Mouse (Mus musculus) ES-E14 (cell line): ENCODE results near the gene Cry2.

Experiments
- MAFK ChIP-seq: IDR thresholded peaks from 2 replicates; pipeline ENCODE4 v1.6.1; 2014; ENCODE audit warnings: mild to moderate bottlenecking, low read depth, low read length, inconsistent platforms; ENCODE audit not compliant: insufficient read depth
- ZC3H11A ChIP-seq: IDR thresholded peaks from 2 replicates; pipeline ENCODE4 v1.6.1; 2012; ENCODE audit warnings: low read depth, mild to moderate bottlenecking, inconsistent platforms, low read length, borderline replicate concordance

DNA sequence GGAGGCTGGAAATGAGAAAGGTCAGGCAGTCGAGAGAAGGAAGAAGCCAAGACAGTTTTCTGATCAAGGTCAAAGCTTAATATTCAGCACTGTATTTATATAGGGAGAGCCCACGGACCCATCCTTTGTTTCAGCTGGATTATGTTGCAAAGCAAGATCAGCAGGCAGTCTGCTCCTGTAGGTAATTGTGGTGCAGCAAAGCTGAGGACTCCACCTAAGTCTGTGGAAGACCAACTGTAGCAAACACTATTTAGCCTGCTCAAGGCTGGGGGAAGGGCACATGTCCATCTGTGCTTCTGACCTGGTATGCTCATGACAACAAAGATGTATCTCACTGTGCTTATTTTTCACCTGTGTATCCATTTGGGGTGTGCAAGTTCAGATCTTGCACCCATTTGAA lies 41.9 kb upstream of the Cry2 start:
- TF ChIP-seq MAFK: no peak
- TF ChIP-seq ZC3H11A: no peak
